Mouse (Mus musculus) megakaryocyte, adult 5-6 weeks (primary cell): ENCODE measurements around the gene Map2. TPM values are rescaled to one million over a fixed set of nuclear protein-coding genes. Genes with fewer than 3 reads are reported as not detected.
A peak's percentile ranks its signal among the peaks of the same experiment; 100 is the strongest.

Experiments used
- ATAC-seq: 2 replicates; pipeline ENCODE4 v1.8.0; 2016; ENCODE audit warnings: mild to moderate bottlenecking, inconsistent platforms; ENCODE audit not compliant: poor library complexity, severe bottlenecking
- total RNA-seq, 2 experiments: library from RNA; stranded (forward) in 1 of 2; stranded (reverse) in 1 of 2; fragments of 153-499, 151-499 nt in 1 of 2; fragments of 221-1000, 200-1000 nt in 1 of 2; gene quantifications; 2 replicates each; pipeline versions ENCODE4 v1.2.3 to v1.2.4; 2015 to 2017

Gene Map2
- total RNA-seq, 2 experiments from 2014 or later: 0.07 TPM; not detected in 1

- no peak for ATAC-seq
Measured at GRCm38 (mm10) chr1:66196240-66196639, 21.2 kb downstream of the Map2 start.

GRCm38 (mm10) chr1:66196716-66197115 is 21.6 kb downstream of the Map2 start:
- ATAC-seq: no peak

GRCm38 (mm10) chr1:66205517-66205916 is 30.4 kb downstream of the Map2 start:
- ATAC-seq: no peak

GRCm38 (mm10) chr1:66206904-66207303 is 31.8 kb downstream of the Map2 start:
- ATAC-seq: no peak

- ATAC-seq: no peak
Measured at GRCm38 (mm10) chr1:66211074-66211791, 36.2 kb downstream of the Map2 start.

- ATAC-seq: no peak
Measured at GRCm38 (mm10) chr1:66221497-66221896, 46.4 kb downstream of the Map2 start.

GRCm38 (mm10) chr1:66223331-66223730 is 48.3 kb downstream of the Map2 start:
- no peak for ATAC-seq

GRCm38 (mm10) chr1:66226372-66227368 is 51.6 kb downstream of the Map2 start:
- no peak for ATAC-seq

- ATAC-seq: peak; percentile 66
Measured at GRCm38 (mm10) chr1:66228205-66228604, 53.1 kb downstream of the Map2 start.

GRCm38 (mm10) chr1:66230345-66230744 is 55.3 kb downstream of the Map2 start:
- peak; percentile 51; the same call in 1 of the 2 replicates for ATAC-seq

GRCm38 (mm10) chr1:66231963-66232362 is 56.9 kb downstream of the Map2 start:
- peak; percentile 35; the same call in 1 of the 2 replicates for ATAC-seq

GRCm38 (mm10) chr1:66244910-66245309 is 69.8 kb downstream of the Map2 start:
- ATAC-seq: no peak

GRCm38 (mm10) chr1:66251649-66252332 is 76.7 kb downstream of the Map2 start:
- no peak for ATAC-seq

- ATAC-seq: no peak
Measured at GRCm38 (mm10) chr1:66252333-66252724, 77.3 kb downstream of the Map2 start.

GRCm38 (mm10) chr1:66263220-66263619 is 88.1 kb downstream of the Map2 start:
- no peak for ATAC-seq

GRCm38 (mm10) chr1:66266231-66266924 is 91.3 kb downstream of the Map2 start:
- ATAC-seq: no peak

GRCm38 (mm10) chr1:66277663-66278062 is 102.6 kb downstream of the Map2 start:
- ATAC-seq: no peak

GRCm38 (mm10) chr1:66279222-66280009 is 104.3 kb downstream of the Map2 start:
- ATAC-seq: peak; percentile 93

- ATAC-seq: no peak
Measured at GRCm38 (mm10) chr1:66280152-66280551, 105.1 kb downstream of the Map2 start.

- ATAC-seq: no peak
Measured at GRCm38 (mm10) chr1:66282447-66282846, 107.4 kb downstream of the Map2 start.
